Mouse (Mus musculus) CH12.LX (cell line): Measurements from ENCODE around the gene Slc17a3. TPM values are rescaled to one million over a fixed set of nuclear protein-coding genes. Genes with fewer than 3 reads are reported as not detected.

Source experiments
- DNase-seq: peaks from one replicate; pipeline ENCODE4 v3.0.0-alpha.2; 2013; ENCODE audit errors: extremely low read depth
- H3K27ac ChIP-seq: 2 replicates; pipeline ENCODE4 v1.5.1; 2012; ENCODE audit warnings: low read depth, mild to moderate bottlenecking, control low read depth, moderate library complexity; ENCODE audit not compliant: insufficient read depth
- H3K27me3 ChIP-seq: replicated peaks from 2 replicates; pipeline ENCODE3; 2012; ENCODE audit warnings: inconsistent platforms
- H3K36me3 ChIP-seq, 2 experiments: replicated peaks in 1 of 2; 2 replicates each; pipeline versions ENCODE3 to v1.6.1; 2012; ENCODE audit warnings: inconsistent platforms in 1 of 2, low read length in 1 of 2, mild to moderate bottlenecking in 1 of 2, mixed read lengths in 1 of 2, moderate library complexity in 1 of 2; ENCODE audit not compliant: control insufficient read depth in 1 of 2, insufficient read depth in 1 of 2
- H3K4me1 ChIP-seq, 2 experiments: 2 replicates each; pipeline ENCODE4 v1.6.1; 2012; ENCODE audit warnings: inconsistent platforms in 1 of 2, moderate library complexity in 1 of 2; ENCODE audit not compliant: insufficient read depth in 2 of 2, control insufficient read depth in 1 of 2
- H3K4me2 ChIP-seq: 2 replicates; pipeline ENCODE4 v1.6.1; 2012; ENCODE audit warnings: low read depth, mild to moderate bottlenecking, control low read depth; ENCODE audit not compliant: poor library complexity, insufficient read depth, severe bottlenecking
- H3K4me3 ChIP-seq, 3 experiments: fragments of 150-350 bp in 1 of 3; sonication (generic) in 1 of 3; replicated peaks in 1 of 3; 2 replicates each; pipeline versions ENCODE3 to v1.5.1; 2011 to 2012; ENCODE audit warnings: low read depth in 2 of 3, low read length in 2 of 3, mild to moderate bottlenecking in 2 of 3, moderate library complexity in 2 of 3, control low read depth in 1 of 3, improper control_type of control experiment in 1 of 3, inconsistent platforms in 1 of 3, mixed read lengths in 1 of 3; ENCODE audit not compliant: poor library complexity in 1 of 3
- H3K79me2 ChIP-seq: replicated peaks from 2 replicates; pipeline ENCODE4 v1.6.1; 2012; ENCODE audit warnings: mild to moderate bottlenecking, moderate library complexity; ENCODE audit not compliant: control insufficient read depth, poor library complexity, insufficient read depth, severe bottlenecking; ENCODE audit errors: extremely low read depth
- H3K9ac ChIP-seq: 2 replicates; pipeline ENCODE4 v1.6.1; 2012; ENCODE audit warnings: low read depth, mild to moderate bottlenecking, control low read depth, moderate library complexity; ENCODE audit not compliant: insufficient read depth
- H3K9me3 ChIP-seq: replicated peaks from 2 replicates; pipeline ENCODE3; 2012; ENCODE audit warnings: low read length, inconsistent platforms, mixed read lengths
- BHLHE40 ChIP-seq: IDR thresholded peaks from 2 replicates; pipeline ENCODE4 v1.6.1; 2011; ENCODE audit warnings: mild to moderate bottlenecking, low read depth, low read length, improper control_type of control experiment
- CHD2 ChIP-seq: IDR thresholded peaks from 2 replicates; pipeline ENCODE4 v1.6.1; 2011; ENCODE audit warnings: low read length, improper control_type of control experiment
- CTCF ChIP-seq, 2 experiments: IDR thresholded peaks in 1 of 2; conservative IDR thresholded peaks in 1 of 2; 2 replicates each; pipeline ENCODE4 v1.5.1; 2011 to 2012; ENCODE audit warnings: low read depth in 2 of 2, low read length in 2 of 2, improper control_type of control experiment in 1 of 2, inconsistent platforms in 1 of 2, mild to moderate bottlenecking in 1 of 2, moderate library complexity in 1 of 2
- ETS1 ChIP-seq: conservative IDR thresholded peaks from 2 replicates; pipeline ENCODE4 v1.6.1; 2012; ENCODE audit warnings: low read depth, mild to moderate bottlenecking, inconsistent platforms, low read length, improper control_type of control experiment, moderate library complexity
- HCFC1 ChIP-seq: IDR thresholded peaks from 2 replicates; pipeline ENCODE4 v1.6.1; 2012; ENCODE audit warnings: low read depth, mild to moderate bottlenecking, inconsistent platforms, low read length, improper control_type of control experiment
- JUN ChIP-seq: IDR thresholded peaks from 2 replicates; pipeline ENCODE4 v1.6.1; 2011; ENCODE audit warnings: low read depth, mild to moderate bottlenecking, low read length, improper control_type of control experiment, moderate library complexity; ENCODE audit not compliant: insufficient read depth
- JUND ChIP-seq: conservative IDR thresholded peaks from 2 replicates; pipeline ENCODE4 v1.6.1; 2011; ENCODE audit warnings: low read depth, low read length, improper control_type of control experiment
- KAT2A ChIP-seq: IDR thresholded peaks from 2 replicates; pipeline ENCODE4 v1.6.1; 2012; ENCODE audit warnings: low read length, improper control_type of control experiment, inconsistent platforms; ENCODE audit not compliant: insufficient replicate concordance
- MAFK ChIP-seq: IDR thresholded peaks from 2 replicates; pipeline ENCODE4 v1.6.1; 2011; ENCODE audit warnings: low read length, improper control_type of control experiment; ENCODE audit not compliant: insufficient replicate concordance
- MAZ ChIP-seq: IDR thresholded peaks from 2 replicates; pipeline ENCODE4 v1.6.1; 2012; ENCODE audit warnings: low read depth, mild to moderate bottlenecking, inconsistent platforms, low read length, improper control_type of control experiment, moderate library complexity
- MEF2A ChIP-seq: IDR thresholded peaks from 2 replicates; pipeline ENCODE4 v1.6.1; 2014; ENCODE audit warnings: low read depth, mild to moderate bottlenecking, inconsistent platforms, low read length, improper control_type of control experiment, borderline replicate concordance
- MYC ChIP-seq: IDR thresholded peaks from 2 replicates; pipeline ENCODE4 v1.6.1; 2011; ENCODE audit warnings: low read depth, mild to moderate bottlenecking, improper control_type of control experiment, low read length
- NRF1 ChIP-seq: IDR thresholded peaks from 2 replicates; pipeline ENCODE4 v1.6.1; 2014; ENCODE audit warnings: low read depth, mild to moderate bottlenecking, inconsistent platforms, low read length, improper control_type of control experiment, moderate library complexity
- POLR2AphosphoS2 ChIP-seq: IDR thresholded peaks from 2 replicates; pipeline ENCODE4 v1.6.1; 2011; ENCODE audit warnings: low read depth, low read length, improper control_type of control experiment
- RAD21 ChIP-seq: IDR thresholded peaks from 2 replicates; pipeline ENCODE4 v1.6.1; 2011; ENCODE audit warnings: low read depth, mild to moderate bottlenecking, low read length, improper control_type of control experiment, moderate library complexity
- RCOR1 ChIP-seq: conservative IDR thresholded peaks from 2 replicates; pipeline ENCODE4 v1.6.1; 2012; ENCODE audit warnings: low read depth, mild to moderate bottlenecking, inconsistent platforms, low read length, improper control_type of control experiment
- SMC3 ChIP-seq: IDR thresholded peaks from 2 replicates; pipeline ENCODE4 v1.6.1; 2011; ENCODE audit warnings: low read depth, low read length, improper control_type of control experiment
- TCF12 ChIP-seq: IDR thresholded peaks from 2 replicates; pipeline ENCODE4 v1.6.1; 2014; ENCODE audit warnings: low read depth, mild to moderate bottlenecking, inconsistent platforms, low read length, improper control_type of control experiment
- UBTF ChIP-seq: IDR thresholded peaks from 2 replicates; pipeline ENCODE4 v1.6.1; 2012; ENCODE audit warnings: low read depth, mild to moderate bottlenecking, inconsistent platforms, low read length, improper control_type of control experiment, moderate library complexity
- USF1 ChIP-seq: IDR thresholded peaks from 2 replicates; pipeline ENCODE4 v1.6.1; 2014; ENCODE audit warnings: low read depth, mild to moderate bottlenecking, inconsistent platforms, low read length, improper control_type of control experiment
- USF2 ChIP-seq: conservative IDR thresholded peaks from 2 replicates; pipeline ENCODE4 v1.6.1; 2011; ENCODE audit warnings: low read depth, low read length, improper control_type of control experiment
- ZC3H11A ChIP-seq: IDR thresholded peaks from 2 replicates; pipeline ENCODE4 v1.6.1; 2012; ENCODE audit warnings: low read depth, mild to moderate bottlenecking, inconsistent platforms, low read length, improper control_type of control experiment
- ZMIZ1 ChIP-seq: IDR thresholded peaks from 2 replicates; pipeline ENCODE4 v1.6.1; 2012; ENCODE audit warnings: low read depth, mild to moderate bottlenecking, inconsistent platforms, low read length, improper control_type of control experiment
- dilution Hi-C: fragments of 300-500 bp; cut with MboI; formaldehyde crosslinking; loops from 2 replicates; pipeline ENCODE4 v1.14.3; 2020; ENCODE audit warnings: low sequenced_read_pairs; ENCODE audit not compliant: extremely low pct_unique_long_range_greater_than_20kb, extremely low pct_ligation_motif_present
- in situ Hi-C: fragments of 300-500 bp; cut with MboI; formaldehyde crosslinking; loops from 3 replicates; pipeline ENCODE4 v1.14.3; 2019; ENCODE audit warnings: low sequenced_read_pairs, low pct_ligation_motif_present, low pct_unique_long_range_greater_than_20kb, mixed read lengths
- polyA plus RNA-seq: library from polyadenylated mRNA; unstranded; fragments of >175 nt; gene quantifications from 2 replicates; pipeline ENCODE4 v1.2.1, GENCODE M21; 2012; ENCODE audit warnings: low read depth; ENCODE audit not compliant: insufficient read length
- total RNA-seq, 2 experiments: library from RNA; depleted of rRNA; stranded (reverse); fragments of 300-350 nt in 1 of 2; fragments of >200 nt in 1 of 2; gene quantifications; 2 replicates each; pipeline ENCODE4 v1.2.3; 2012 to 2014

Gene Slc17a3
- total and polyA plus RNA-seq, 3 experiments = not detected

DNA sequence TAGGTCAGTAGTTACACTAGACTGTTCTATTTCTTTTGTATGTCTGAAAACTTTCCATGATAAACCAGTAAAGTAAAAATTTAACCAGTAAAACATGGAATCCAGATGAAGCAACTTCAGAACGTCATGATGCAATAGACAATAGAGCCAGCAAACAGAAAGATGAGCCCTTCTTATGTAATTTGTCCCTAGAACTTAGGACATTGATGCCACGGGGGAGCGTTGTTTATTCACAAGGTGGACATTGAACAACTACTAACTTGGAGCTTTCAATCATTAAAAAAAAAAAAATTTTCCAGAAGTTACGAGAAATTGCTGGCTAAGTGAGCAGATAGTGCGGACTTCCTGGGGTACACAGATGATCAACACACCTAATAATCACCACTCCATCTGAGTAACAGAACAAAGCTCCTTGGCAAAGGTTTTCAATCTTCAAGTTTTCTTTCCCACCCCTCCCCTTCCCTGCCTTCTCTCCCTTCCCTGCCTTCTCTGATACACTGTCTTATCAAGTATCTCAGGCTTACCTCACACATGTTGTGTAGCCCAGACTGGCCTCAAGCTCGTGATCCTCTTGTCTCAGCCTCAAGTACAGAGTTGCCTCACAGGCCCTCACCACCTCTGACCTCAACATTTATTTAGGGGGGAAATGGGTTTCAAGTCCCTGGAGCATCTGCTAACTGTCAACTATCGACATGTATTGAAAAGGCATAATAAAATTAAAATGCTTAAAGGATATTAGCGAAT is 29.7 kb downstream of the Slc17a3 start:
- in situ Hi-C loops (no loop called here), dilution Hi-C loops (no loop called here)
- TF ChIP-seq USF2 (no peak), SMC3 (no peak), JUN (no peak), ZC3H11A (no peak), TCF12 (no peak), MYC (no peak), CHD2 (no peak), RAD21 (no peak), POLR2AphosphoS2 (no peak), UBTF (no peak), MAZ (no peak), MEF2A (no peak), HCFC1 (no peak), JUND (no peak), KAT2A (no peak), ETS1 (no peak), USF1 (no peak), CTCF (conservative IDR thresholded peaks at IDR 0.05 in 1 of 2, IDR thresholded peaks at IDR 0.05 in 1 of 2; ENCODE audit: low read depth in 2 of 2, low read length in 2 of 2) (no peak), NRF1 (no peak), ZMIZ1 (no peak)

DNA sequence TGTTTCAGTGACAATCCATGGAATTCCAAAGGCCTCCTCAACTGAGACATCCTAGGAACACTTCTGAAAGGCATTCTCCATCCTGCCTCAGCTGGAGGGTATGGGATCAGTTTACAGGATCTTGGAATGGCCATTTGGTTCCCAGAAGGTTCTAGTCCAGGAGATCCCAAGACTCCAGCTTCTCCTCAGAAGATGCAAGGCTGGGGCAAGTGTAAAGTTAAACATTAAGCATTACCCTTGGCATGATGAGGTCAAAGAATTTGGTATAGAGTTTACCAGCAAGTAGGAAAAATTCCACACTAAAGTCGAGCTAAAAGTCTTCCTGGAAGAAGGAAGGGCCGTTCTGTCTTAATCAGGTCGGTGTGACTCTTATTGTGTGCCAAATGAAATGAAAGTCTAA is 30.8 kb downstream of the Slc17a3 start:
- in situ Hi-C loops = no loop called here
- dilution Hi-C loops = no loop called here

More for the DNA sequence above, 29.7 kb downstream of the Slc17a3 start:
- Histone ChIP-seq H3K27ac (no peak overlapping the region), H3K4me1 (0 out of 4 replicates have a peak, but pooled peaks cover 0 to 2% of the 10 kb centered on the region in 2 experiments), H3K4me2 (no peak overlapping the region), H3K36me3 (no peaks in the 10 kb centered on the region), H3K4me3 (no peak overlapping the region), H3K27me3 (no peaks in the 10 kb centered on the region), H3K79me2 (no peaks in the 10 kb centered on the region), H3K9ac (no peak overlapping the region), H3K9me3 (no peaks in the 10 kb centered on the region)
- no peak for DNase-seq

More for the DNA sequence above, 30.8 kb downstream of the Slc17a3 start:
- no peak overlapping the region for H3K4me3 ChIP-seq
- H3K9me3 ChIP-seq = no peaks in the 10 kb centered on the region
- no peak overlapping the region for H3K9ac ChIP-seq
- no peaks in the 10 kb centered on the region for H3K36me3 ChIP-seq
- 0 out of 4 replicates have a peak, but pooled peaks cover 0 to 2% of the 10 kb centered on the region in 2 experiments for H3K4me1 ChIP-seq
- no peak overlapping the region for H3K27ac ChIP-seq
- H3K79me2 ChIP-seq = no peaks in the 10 kb centered on the region
- H3K4me2 ChIP-seq = no peak overlapping the region
- no peaks in the 10 kb centered on the region for H3K27me3 ChIP-seq
- TF ChIP-seq USF2 (no peak), BHLHE40 (no peak), RCOR1 (no peak), USF1 (no peak), SMC3 (no peak), HCFC1 (no peak), MAFK (no peak), MAZ (no peak)
- DNase-seq = no peak
